Mouse (Mus musculus) hindbrain, embryonic 10.5 days (tissue): Measurements from ENCODE around the gene Sik3. TPM values are rescaled to one million over a fixed set of nuclear protein-coding genes. Genes with fewer than 3 reads are reported as not detected.
A peak's percentile ranks its signal among the peaks of the same experiment; 100 is the strongest.
"Not testable (repeated sequence)": the region's sequence is repeated elsewhere in the genome, so short reads cannot be mapped to it uniquely, and the experiment has no call there.

Source experiments
- DNase-seq: peaks from one replicate; pipeline ENCODE4 v3.0.0-alpha.2; 2017; ENCODE audit warnings: low spot score
- H3K27ac ChIP-seq: fragments of 300-500 bp; sonication (generic); 2 replicates; pipeline ENCODE4 v1.5.1; 2016; ENCODE audit warnings: mild to moderate bottlenecking, moderate library complexity
- H3K27me3 ChIP-seq: fragments of 300-500 bp; sonication (generic); 2 replicates; pipeline ENCODE4 v1.6.1; 2016; ENCODE audit warnings: mild to moderate bottlenecking; ENCODE audit not compliant: poor library complexity, insufficient read depth, severe bottlenecking
- H3K36me3 ChIP-seq: fragments of 300-500 bp; sonication (generic); 2 replicates; pipeline ENCODE4 v1.6.1; 2016; ENCODE audit warnings: mild to moderate bottlenecking, moderate library complexity
- H3K4me1 ChIP-seq: fragments of 300-500 bp; sonication (generic); replicated peaks from 2 replicates; pipeline ENCODE4 v1.6.1; 2016; ENCODE audit warnings: mild to moderate bottlenecking
- H3K4me3 ChIP-seq: fragments of 300-500 bp; sonication (generic); 2 replicates; pipeline ENCODE4 v1.5.1; 2016; ENCODE audit warnings: mild to moderate bottlenecking, moderate library complexity
- H3K9me3 ChIP-seq: fragments of 300-500 bp; sonication (generic); 2 replicates; pipeline ENCODE4 v1.6.1; 2016; ENCODE audit warnings: mild to moderate bottlenecking, moderate library complexity
- WGBS: fragments of 180-500 bp; shearing (Covaris S2); methylation state at CpG from one replicate; pipeline ENCODE4 v1.1.7; 2016; 5-methylcytosine and 5-hydroxymethylcytosine counted together
- polyA plus RNA-seq: library from polyadenylated mRNA; unstranded; fragments of >200 nt; fragmentation: Nextera tagmentation; extraction: Ambion mirVana; gene quantifications from 2 replicates; pipeline ENCODE4 v1.2.1, GENCODE M21; 2016

The Sik3 gene
- polyA plus RNA-seq, 1 experiment from 2014 or later: 7.1 TPM

- H3K36me3 ChIP-seq: peaks cover 8% of the 10 kb centered on the region
- peaks cover 23% of the 10 kb centered on the region for H3K4me1 ChIP-seq
- no peaks in the 10 kb centered on the region; the same call in 1 of the 2 replicates for H3K27me3 ChIP-seq
- H3K27ac ChIP-seq: no peak overlapping the region
- H3K9me3 ChIP-seq: no peaks in the 10 kb centered on the region
- H3K4me3 ChIP-seq: no peak overlapping the region
- WGBS: 69% methylated on average over 2 of the region's 2 CpGs
- DNase-seq: no peak
Measured at GRCm38 (mm10) chr9:46129241-46129640, 116.6 kb downstream of the Sik3 start.

GRCm38 (mm10) chr9:46132821-46133220 is 120.2 kb downstream of the Sik3 start:
- H3K36me3 ChIP-seq, DNase-seq, H3K9me3 ChIP-seq, H3K27me3 ChIP-seq, H3K4me1 ChIP-seq, H3K4me3 ChIP-seq, H3K27ac ChIP-seq: not testable (repeated sequence)

- H3K27me3 ChIP-seq: no peaks in the 10 kb centered on the region
- no peak overlapping the region for H3K4me3 ChIP-seq
- no peaks in the 10 kb centered on the region for H3K9me3 ChIP-seq
- DNase-seq: no peak
- H3K4me1 ChIP-seq: 0 out of 2 replicates have a peak, but pooled peaks cover 6% of the 10 kb centered on the region
- 75% methylated on average over 6 of the region's 6 CpGs for whole genome bisulfite sequencing
- no peaks in the 10 kb centered on the region for H3K36me3 ChIP-seq
- H3K27ac ChIP-seq: no peak overlapping the region
Measured at GRCm38 (mm10) chr9:46138831-46139230, 126.2 kb downstream of the Sik3 start.

- 90% methylated on average over 1 of the region's 1 CpGs for WGBS
- DNase-seq: no peak
- 0 out of 2 replicates have a peak, but pooled peaks cover 6% of the 10 kb centered on the region for H3K4me1 ChIP-seq
- H3K9me3 ChIP-seq: no peaks in the 10 kb centered on the region
- no peaks in the 10 kb centered on the region for H3K36me3 ChIP-seq
- no peak overlapping the region for H3K27ac ChIP-seq
- no peak overlapping the region for H3K4me3 ChIP-seq
- H3K27me3 ChIP-seq: no peaks in the 10 kb centered on the region
Measured at GRCm38 (mm10) chr9:46140811-46141210, 128.2 kb downstream of the Sik3 start.

- H3K4me1 ChIP-seq: peaks cover 15% of the 10 kb centered on the region
- no peak for DNase-seq
- no peaks in the 10 kb centered on the region for H3K27me3 ChIP-seq
- H3K9me3 ChIP-seq: no peaks in the 10 kb centered on the region
- H3K36me3 ChIP-seq: no peaks in the 10 kb centered on the region
- H3K4me3 ChIP-seq: no peak overlapping the region
- 92% methylated on average over 1 of the region's 1 CpGs for WGBS
- H3K27ac ChIP-seq: no peak overlapping the region
Measured at GRCm38 (mm10) chr9:46142031-46142430, 129.4 kb downstream of the Sik3 start.

GRCm38 (mm10) chr9:46142492-46142891 is 129.9 kb downstream of the Sik3 start:
- no peaks in the 10 kb centered on the region for H3K27me3 ChIP-seq
- 86% methylated on average over 1 of the region's 1 CpGs for WGBS

GRCm38 (mm10) chr9:46144976-46145375 is 132.4 kb downstream of the Sik3 start:
- 88% methylated on average over 6 of the region's 6 CpGs for WGBS
- no peak overlapping the region for H3K4me3 ChIP-seq
- H3K27ac ChIP-seq: no peak overlapping the region

More at GRCm38 (mm10) chr9:46142492-46142891, 129.9 kb downstream of the Sik3 start:
- DNase-seq: no peak
- Histone ChIP-seq H3K4me3 (no peak overlapping the region), H3K27ac (no peak overlapping the region), H3K36me3 (no peaks in the 10 kb centered on the region), H3K4me1 (peaks cover 15% of the 10 kb centered on the region), H3K9me3 (no peaks in the 10 kb centered on the region)

GRCm38 (mm10) chr9:46146437-46146836 is 133.8 kb downstream of the Sik3 start:
- H3K36me3 ChIP-seq: no peaks in the 10 kb centered on the region
- no peak for DNase-seq
- no peak overlapping the region for H3K4me3 ChIP-seq
- WGBS: 58% methylated on average over 3 of the region's 3 CpGs
- H3K27me3 ChIP-seq: no peaks in the 10 kb centered on the region
- H3K27ac ChIP-seq: no peak overlapping the region
- H3K4me1 ChIP-seq: peaks cover 17% of the 10 kb centered on the region
- H3K9me3 ChIP-seq: no peaks in the 10 kb centered on the region

More at GRCm38 (mm10) chr9:46144976-46145375, 132.4 kb downstream of the Sik3 start:
- no peaks in the 10 kb centered on the region for H3K27me3 ChIP-seq
- DNase-seq: no peak
- peaks cover 14% of the 10 kb centered on the region for H3K4me1 ChIP-seq
- no peaks in the 10 kb centered on the region for H3K36me3 ChIP-seq
- no peaks in the 10 kb centered on the region for H3K9me3 ChIP-seq

GRCm38 (mm10) chr9:46148723-46149122 is 136.1 kb downstream of the Sik3 start:
- Histone ChIP-seq H3K9me3 (no peaks in the 10 kb centered on the region), H3K36me3 (no peaks in the 10 kb centered on the region), H3K4me1 (peaks cover 26% of the 10 kb centered on the region), H3K27ac (no peak overlapping the region), H3K27me3 (no peaks in the 10 kb centered on the region), H3K4me3 (no peak overlapping the region)
- no peak for DNase-seq
- WGBS: 94% methylated on average over 4 of the region's 4 CpGs

GRCm38 (mm10) chr9:46149392-46149791 is 136.8 kb downstream of the Sik3 start:
- no peaks in the 10 kb centered on the region for H3K27me3 ChIP-seq
- no peak overlapping the region for H3K27ac ChIP-seq
- H3K4me1 ChIP-seq: peaks cover 26% of the 10 kb centered on the region
- DNase-seq: no peak
- 90% methylated on average over 5 of the region's 5 CpGs for WGBS
- H3K9me3 ChIP-seq: no peaks in the 10 kb centered on the region
- no peak overlapping the region for H3K4me3 ChIP-seq
- H3K36me3 ChIP-seq: no peaks in the 10 kb centered on the region

- no peak for DNase-seq
- H3K27me3 ChIP-seq: no peaks in the 10 kb centered on the region
- H3K4me3 ChIP-seq: no peak overlapping the region
- no peak overlapping the region for H3K27ac ChIP-seq
- WGBS: 79% methylated on average over 7 of the region's 7 CpGs
- no peaks in the 10 kb centered on the region for H3K36me3 ChIP-seq
- no peaks in the 10 kb centered on the region for H3K9me3 ChIP-seq
- H3K4me1 ChIP-seq: peaks cover 26% of the 10 kb centered on the region
Measured at GRCm38 (mm10) chr9:46150116-46150515, 137.5 kb downstream of the Sik3 start.

GRCm38 (mm10) chr9:46150890-46151703 is 138.5 kb downstream of the Sik3 start:
- Histone ChIP-seq H3K9me3 (no peaks in the 10 kb centered on the region), H3K27ac (0 out of 2 replicates have a peak overlapping the region, but pooled peaks have one; percentile 29), H3K4me3 (no peak overlapping the region), H3K4me1 (peaks cover 27% of the 10 kb centered on the region), H3K36me3 (0 out of 2 replicates have a peak, but pooled peaks cover 4% of the 10 kb centered on the region), H3K27me3 (no peaks in the 10 kb centered on the region)
- WGBS: 77% methylated on average over 2 of the region's 2 CpGs
- no peak for DNase-seq

- WGBS: 89% methylated on average over 6 of the region's 6 CpGs
- Histone ChIP-seq H3K4me3 (no peak overlapping the region), H3K9me3 (no peaks in the 10 kb centered on the region), H3K4me1 (peaks cover 26% of the 10 kb centered on the region), H3K27me3 (no peaks in the 10 kb centered on the region), H3K36me3 (0 out of 2 replicates have a peak, but pooled peaks cover 4% of the 10 kb centered on the region), H3K27ac (0 out of 2 replicates have a peak overlapping the region, but pooled peaks have one; percentile 29)
- no peak for DNase-seq
Measured at GRCm38 (mm10) chr9:46151704-46152040, 139.1 kb downstream of the Sik3 start.
